Mouse (Mus musculus) gastrocnemius, postnatal 10 days (tissue): ENCODE data around the gene Ccl27b. TPM values are rescaled to one million over a fixed set of nuclear protein-coding genes. Genes with fewer than 3 reads are reported as not detected.
"Not testable (repeated sequence)": the region's sequence is repeated elsewhere in the genome, so short reads cannot be mapped to it uniquely, and the experiment has no call there.

ENCODE experiments used
- DNase-seq: peaks from one replicate; pipeline ENCODE4 v3.0.0; 2021; ENCODE audit warnings: mixed read lengths
- long read RNA-seq, 2 experiments: library from polyadenylated mRNA; stranded (forward); transcript quantifications; one replicate each; pipeline ENCODE4 v2.0.0; 2021
- total RNA-seq, 2 experiments: library from RNA; stranded (reverse); gene quantifications; 2 replicates each; pipeline ENCODE4 v1.2.3; 2021

The Ccl27b gene
- total RNA-seq = not detected
- long read RNA-seq, experiment 1 = 0 reads
- long read RNA-seq, experiment 2 = 0 reads

DNA sequence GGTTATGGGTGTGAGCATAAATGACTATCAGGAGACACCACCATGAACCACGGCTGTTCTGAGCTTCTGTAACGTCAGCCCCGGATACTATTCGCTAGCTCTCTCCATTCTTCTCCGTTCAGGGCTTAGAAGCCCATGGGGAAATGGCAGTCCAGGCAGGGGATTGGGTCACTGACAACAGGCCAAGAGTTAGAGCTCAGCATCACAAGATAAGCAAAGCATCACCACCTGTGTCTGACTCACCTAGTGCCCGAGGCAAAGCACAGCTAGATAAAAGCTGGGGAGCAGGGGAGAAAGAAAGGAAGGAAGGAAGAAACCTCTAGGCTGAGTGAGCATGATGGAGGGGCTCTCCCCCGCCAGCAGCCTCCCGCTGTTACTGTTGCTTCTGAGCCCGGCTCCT is at the start of gene Ccl27b:
Ccl27b (plus strand) TSS at position 301 of the 400 bp plus-strand sequence.
- DNase-seq = not testable (repeated sequence)

DNA sequence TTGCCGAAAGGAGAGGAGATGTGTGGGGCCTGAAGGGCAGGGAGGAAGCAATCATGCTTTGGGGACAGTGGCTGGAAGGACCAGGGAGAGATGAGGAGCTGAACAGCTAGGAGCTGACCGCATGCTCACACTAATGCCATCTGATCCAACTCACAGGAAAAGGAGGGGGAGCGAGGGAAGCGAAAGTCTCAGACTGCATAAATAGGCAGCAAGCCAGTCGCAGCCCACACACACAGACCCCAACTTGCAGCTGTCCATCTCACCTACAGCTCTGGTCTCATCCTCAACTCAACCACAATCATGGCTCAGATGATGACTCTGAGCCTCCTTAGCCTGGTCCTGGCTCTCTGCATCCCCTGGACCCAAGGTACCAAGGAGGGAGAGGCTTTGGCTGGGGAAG is 43.2 kb upstream of the Ccl27b start, which contains the start of gene Gm10591:
Gm10591 (plus strand) TSS at position 301 of the 400 bp plus-strand sequence.
- DNase-seq = not testable (repeated sequence)

DNA sequence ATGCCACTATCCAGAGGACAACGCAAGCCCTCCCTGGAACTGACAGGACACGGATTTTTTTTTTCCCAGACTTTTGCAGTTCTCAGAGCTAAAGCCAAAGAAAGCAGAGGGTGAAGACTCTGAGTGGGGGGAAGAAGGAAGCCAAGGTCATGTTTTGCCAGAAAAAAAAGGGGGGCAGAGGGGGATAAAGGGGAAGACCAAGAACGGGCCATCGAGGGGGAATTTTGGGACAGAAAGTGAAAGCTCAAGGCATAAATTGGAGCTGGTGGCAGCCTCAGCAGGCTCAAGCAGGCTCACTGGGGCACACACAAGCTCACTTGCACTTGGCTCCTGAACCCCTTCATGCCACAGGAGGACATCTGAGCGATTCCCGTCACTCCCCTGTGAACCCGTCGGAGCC is 25.6 kb upstream of the Ccl27b start, which contains the start of gene Gm2564:
Gm2564 (plus strand) TSS at position 301 of the 400 bp plus-strand sequence.
- DNase-seq = not testable (repeated sequence)

DNA sequence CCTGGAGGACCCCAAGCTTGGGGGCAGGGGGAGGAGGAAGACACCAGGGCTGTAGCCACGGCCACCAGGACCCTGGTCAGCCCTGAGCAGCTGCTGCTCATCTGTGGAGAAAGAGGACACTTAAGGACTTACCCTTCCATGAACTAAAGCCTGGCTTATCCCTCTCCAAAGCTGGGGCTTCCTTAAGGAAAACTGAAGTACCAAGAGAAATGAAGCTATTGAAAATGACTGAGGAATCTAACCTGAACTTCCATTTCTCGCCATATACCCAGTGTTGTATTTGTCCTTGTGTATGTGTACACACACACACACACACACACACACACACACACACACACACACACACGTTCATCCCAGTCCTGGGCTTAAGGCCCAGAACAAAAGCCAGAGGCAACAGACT is 6.7 kb downstream of the Ccl27b start, which contains the start of gene Il11ra2:
Il11ra2 (minus strand) TSS at position 101 of the 400 bp plus-strand sequence.
- not testable (repeated sequence) for DNase-seq

DNA sequence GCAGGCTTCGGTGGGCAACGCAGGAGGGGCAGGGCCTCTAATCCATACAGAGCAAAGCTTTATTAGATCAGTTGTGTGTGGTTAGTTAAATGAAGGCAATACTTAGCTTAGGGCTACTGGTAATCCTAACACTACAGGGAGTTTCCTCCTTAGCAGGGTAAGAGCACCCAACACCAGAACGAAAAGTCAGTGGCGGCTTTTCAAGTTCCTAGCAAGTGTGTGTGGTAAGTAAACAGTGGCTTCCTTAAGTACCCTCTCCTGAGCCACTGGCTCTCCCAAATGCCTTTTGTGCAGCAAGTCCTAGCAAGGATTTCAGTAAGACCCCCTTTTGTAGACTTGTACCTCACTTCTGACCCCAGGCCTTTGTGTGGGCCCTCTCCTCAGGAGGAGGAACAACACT is 20.4 kb downstream of the Ccl27b start:
- DNase-seq = not testable (repeated sequence)

DNA sequence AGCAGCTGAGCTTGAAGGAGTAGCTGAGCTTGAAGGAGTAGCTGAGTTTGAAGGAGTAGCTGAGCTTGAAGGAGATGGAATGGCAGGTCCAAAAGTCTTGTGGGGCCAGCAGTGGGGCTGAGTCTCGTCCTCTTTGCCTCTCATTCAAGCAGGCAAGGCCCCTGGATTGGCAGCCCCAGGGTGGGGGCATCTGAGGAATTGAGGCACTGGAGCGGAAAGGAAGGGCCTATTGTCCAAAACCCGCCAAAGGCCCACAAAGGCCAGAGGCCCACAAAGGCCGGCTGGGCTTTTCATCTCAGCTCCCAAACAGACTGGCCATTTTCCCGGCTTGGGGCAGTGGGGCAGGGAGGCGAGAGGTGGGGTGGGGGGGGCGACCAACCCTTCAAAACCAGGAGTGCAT is 24.3 kb downstream of the Ccl27b start:
- DNase-seq = not testable (repeated sequence)

DNA sequence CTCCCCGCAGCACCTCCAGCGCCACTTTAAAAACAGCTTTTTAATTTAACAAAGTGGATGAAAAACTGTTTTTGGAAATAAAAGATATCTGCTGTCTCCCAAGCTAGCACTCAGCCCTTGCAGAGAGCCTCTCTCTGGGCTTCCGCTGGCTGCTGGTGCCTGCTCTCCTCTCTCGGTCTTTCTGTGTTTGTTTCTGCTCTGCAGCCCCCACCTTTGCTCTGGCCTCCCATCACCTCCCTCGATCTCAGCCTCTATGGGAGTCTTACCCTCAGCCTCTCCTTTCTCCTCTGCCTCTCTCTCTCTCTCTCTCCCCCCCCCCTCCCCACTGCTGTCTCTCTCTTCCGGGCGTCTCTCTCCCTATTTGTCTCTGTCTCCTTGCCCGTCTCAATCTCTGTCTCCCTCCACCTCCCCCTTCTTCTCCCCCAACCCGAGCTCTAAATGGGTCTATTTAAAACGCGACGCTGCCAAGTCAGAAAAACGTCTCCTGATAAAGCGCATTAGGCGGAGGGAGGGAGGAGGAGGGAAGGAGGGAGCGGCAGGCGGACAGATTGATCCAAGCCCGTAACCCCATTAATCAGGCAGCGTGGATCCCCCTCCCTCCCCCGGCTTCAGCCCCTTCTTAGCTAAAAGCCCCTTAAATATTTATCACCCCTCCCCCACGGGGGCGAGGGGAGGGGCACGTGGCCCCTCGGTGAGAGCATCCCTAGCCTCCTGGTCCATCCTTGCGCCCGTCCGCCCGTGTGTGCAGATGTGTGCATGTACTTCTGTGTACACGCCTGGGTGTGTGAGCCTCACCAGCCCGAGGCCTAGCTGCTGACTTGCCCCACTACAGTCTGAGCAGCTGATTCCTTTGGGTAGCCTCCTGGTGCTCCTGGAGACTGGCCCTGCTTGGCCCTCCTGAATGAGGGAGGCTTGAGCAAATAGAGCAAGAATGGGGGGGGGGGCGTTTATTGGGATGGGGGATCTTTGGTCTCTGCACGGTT is 25.6 kb downstream of the Ccl27b start:
- not testable (repeated sequence) for DNase-seq

DNA sequence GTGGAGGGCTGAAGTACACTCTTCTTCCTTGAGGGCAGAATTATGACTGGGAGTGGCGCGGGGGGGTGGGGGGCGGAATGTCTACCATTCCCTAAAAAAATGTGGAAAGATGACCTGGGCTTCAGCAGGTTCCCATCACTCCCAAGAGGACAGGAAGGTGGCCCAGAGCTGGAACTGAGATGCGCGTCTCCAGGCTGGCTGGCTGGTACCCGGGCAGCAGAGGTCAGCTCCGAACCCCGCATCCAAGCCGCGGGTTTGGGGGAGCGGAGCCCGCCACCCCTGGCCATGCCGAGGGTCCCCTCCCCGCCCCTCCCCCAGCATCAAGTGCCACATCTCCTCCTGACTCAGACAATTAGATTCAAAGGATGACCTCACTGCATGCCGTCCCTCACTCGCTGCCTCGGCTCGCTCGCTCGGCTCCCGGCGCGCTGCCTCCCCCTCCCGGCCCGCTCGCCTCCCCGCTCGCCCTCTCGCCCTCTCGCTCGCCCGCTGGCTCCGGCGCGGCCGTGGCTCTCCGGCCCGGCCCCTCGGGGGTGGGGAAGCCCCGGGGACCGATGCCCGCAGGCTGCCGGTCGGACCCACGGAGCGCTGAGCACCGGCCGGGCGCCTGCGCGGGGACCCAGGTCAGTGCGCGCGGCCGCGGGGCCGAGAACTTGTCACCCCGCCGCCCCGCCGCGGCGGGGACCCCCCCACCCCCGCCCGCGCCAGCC is 26.6 kb downstream of the Ccl27b start:
- not testable (repeated sequence) for DNase-seq

DNA sequence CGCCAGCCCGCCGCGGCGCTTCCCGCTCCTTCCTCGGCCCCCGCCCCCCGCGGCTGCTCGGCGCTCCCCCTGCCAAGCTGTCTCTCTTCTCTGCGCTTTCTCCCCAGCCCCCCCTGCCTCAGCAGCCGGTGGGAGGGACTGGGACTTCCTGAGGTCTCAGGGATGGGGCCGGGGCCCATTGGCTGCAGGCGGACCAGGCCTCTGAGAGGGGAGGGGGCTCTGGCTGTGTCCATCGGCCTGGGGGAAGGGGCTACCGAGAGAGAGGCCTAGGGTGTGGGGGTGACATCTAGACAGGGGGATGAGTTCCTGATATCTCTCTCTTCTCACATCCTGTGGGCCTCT is 27.1 kb downstream of the Ccl27b start:
- DNase-seq = not testable (repeated sequence)

Other genes with a start within 250 kb of the Ccl27b start
- not detected for gene Gm21586, start 215.9 kb upstream of the Ccl27b start, total RNA-seq
- under 1 TPM in 1 of 2 experiments, not detected in 1; 0.14 TPM for gene Gm2163, start 188.5 kb upstream of the Ccl27b start, total RNA-seq
- gene Fam205a2, start 127.1 kb upstream of the Ccl27b start, total RNA-seq = not detected
- not detected for gene Gm10591, start 43.1 kb upstream of the Ccl27b start, total RNA-seq
- gene Gm2564, start 25.5 kb upstream of the Ccl27b start, total RNA-seq = 1 to 10 TPM; 1.7 to 2.1 TPM
- gene Il11ra2, start 6.6 kb downstream of the Ccl27b start, total RNA-seq = not detected
- gene 4930578G10Rik, start 80.3 kb downstream of the Ccl27b start, total RNA-seq = not detected
- not detected for gene Ccl19, start 101.3 kb downstream of the Ccl27b start, total RNA-seq
- 1 to 10 TPM; 7.7 to 8.6 TPM for gene Ccl21a, start 118.7 kb downstream of the Ccl27b start, total RNA-seq
- not detected for gene Fam205a1, start 198.6 kb downstream of the Ccl27b start, total RNA-seq
- gene Gm12394, start 201.5 kb downstream of the Ccl27b start, total RNA-seq = not detected
- under 1 TPM; 0.38 to 0.63 TPM for gene Fam205c, start 219.0 kb downstream of the Ccl27b start, total RNA-seq